Mouse (Mus musculus): ENCODE data around the gene Rrp9.

- no peak for TF ChIP-seq EP300 (IDR thresholded peaks at IDR 0.05; ENCODE audit: insufficient read depth, low read depth, low read length)
- TF ChIP-seq CTCF (IDR thresholded peaks at IDR 0.05; ENCODE audit: low read depth, low read length), result no peak
Observed at GRCm38 (mm10) chr9:106459946-106460345, 15.8 kb upstream of the Rrp9 start.
